Mouse (Mus musculus) cerebellum, postnatal 25 days (tissue): ENCODE measurements at regions not wholly inside any gene's neighbourhood (a gene's known extent, or its start where the extent isn't known, plus 50 kb on each side); places are given as distances from the start of the nearest gene placed in this dataset.

ENCODE experiments used
- DNase-seq, 2 experiments: peaks; one replicate each; pipeline ENCODE4 v3.0.0; 2021; ENCODE audit warnings: mixed read lengths in 2 of 2

GRCm38 (mm10) chr12:90469754-90470153 lies 268.5 kb downstream of the Dio2 start:
- no peak for DNase-seq

GRCm38 (mm10) chr12:90460121-90460520 lies 278.1 kb downstream of the Dio2 start:
- peak in 1 of 2 experiments; percentile 4 for DNase-seq

GRCm38 (mm10) chr12:90440672-90441071 lies 297.6 kb downstream of the Dio2 start:
- DNase-seq = no peak

GRCm38 (mm10) chr12:90425276-90426063 lies 312.8 kb downstream of the Dio2 start:
- peak; percentile 98 for DNase-seq

DNA sequence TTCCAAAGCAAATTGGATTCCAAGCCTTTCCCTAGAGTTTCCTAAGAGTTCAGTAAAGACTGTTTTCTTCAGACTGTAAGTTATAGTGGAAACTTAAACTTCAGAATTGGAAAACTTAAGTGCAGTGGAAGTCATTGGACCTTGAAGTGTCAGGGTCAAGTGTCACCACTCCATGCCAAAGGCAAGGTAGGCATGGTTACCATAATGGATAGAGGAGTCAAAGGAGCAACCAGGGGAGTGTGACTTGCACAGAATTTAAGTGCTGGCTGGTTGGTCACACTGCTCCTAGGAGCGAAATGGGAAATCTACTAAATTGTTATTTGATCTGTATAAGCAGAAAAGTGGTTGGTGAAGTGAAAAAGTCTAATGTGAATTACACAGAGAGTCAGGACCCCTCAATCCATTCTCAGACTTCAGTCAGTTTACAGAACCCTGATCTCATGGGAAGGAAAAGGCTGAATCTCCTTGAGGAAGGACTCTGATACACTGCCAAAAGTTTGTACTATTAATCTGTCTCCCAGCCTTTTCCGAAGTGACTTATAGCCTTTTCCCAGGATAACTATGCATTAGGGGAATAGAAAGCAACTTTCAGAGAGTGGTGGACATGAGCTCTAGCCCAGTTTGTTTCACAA lies 320.5 kb downstream of the Dio2 start:
- no peak for DNase-seq

DNA sequence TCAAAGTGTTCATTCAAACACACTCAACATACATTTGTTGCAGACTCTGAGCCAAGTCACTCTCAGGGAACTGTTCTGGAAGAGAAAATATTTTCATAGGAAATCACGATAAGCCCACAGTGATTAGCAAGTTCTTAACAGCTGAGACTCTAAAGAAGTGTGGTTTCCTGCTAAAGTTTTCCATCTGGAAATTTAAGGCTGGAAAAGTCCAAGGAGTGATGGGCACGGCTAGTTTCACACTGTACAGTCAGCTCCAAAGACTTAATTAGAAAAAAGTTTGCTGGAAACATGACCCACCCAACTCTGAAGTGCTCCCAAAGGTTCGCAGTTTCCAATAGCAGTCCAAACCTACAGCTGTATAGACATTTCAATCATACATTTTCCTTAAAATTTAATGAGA lies 329.5 kb downstream of the Dio2 start:
- DNase-seq = no peak

DNA sequence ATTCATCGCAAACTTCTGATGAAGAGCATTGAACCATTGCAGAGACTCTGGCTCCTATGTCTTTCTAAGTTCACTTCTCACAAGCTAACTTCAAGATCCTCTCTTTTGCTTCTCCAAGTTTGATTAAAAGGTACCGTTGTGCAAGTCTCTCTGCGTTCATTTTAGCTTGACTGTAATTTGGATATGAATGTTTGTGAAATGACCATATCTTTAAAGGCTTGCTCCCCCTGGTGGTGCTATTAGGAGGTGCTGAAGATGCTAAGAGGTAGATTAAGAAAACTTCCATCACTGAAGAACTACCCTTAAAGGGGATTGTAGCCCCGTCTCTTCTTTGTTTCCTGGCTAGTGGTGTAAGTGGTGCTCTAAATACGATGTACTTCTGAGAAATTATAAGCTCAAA lies 339.7 kb downstream of the Dio2 start:
- DNase-seq = peak; percentile 13 to 64
